Mouse (Mus musculus): ENCODE results near the gene Map4k4. TPM values are rescaled to one million over a fixed set of nuclear protein-coding genes. Genes with fewer than 3 reads are reported as not detected.
A peak's percentile ranks its signal among the peaks of the same experiment; 100 is the strongest.

Map4k4 gene
- total RNA-seq, 2 experiments from 2014 or later: 108 to 109 TPM

GRCm38 (mm10) chr1:39963821-39964220, 63.1 kb downstream of the Map4k4 start:
- no peak for DNase-seq

GRCm38 (mm10) chr1:39964427-39964826, 63.7 kb downstream of the Map4k4 start:
- no peak for DNase-seq

- no peak for DNase-seq
These were observed 64.7 kb downstream of the Map4k4 start for GRCm38 (mm10) chr1:39965461-39965860.

GRCm38 (mm10) chr1:39968999-39969398, 68.3 kb downstream of the Map4k4 start:
- DNase-seq: no peak

GRCm38 (mm10) chr1:39969771-39970406, 69.2 kb downstream of the Map4k4 start:
- no peak for DNase-seq

GRCm38 (mm10) chr1:39972411-39972810, 71.7 kb downstream of the Map4k4 start:
- DNase-seq: no peak

GRCm38 (mm10) chr1:39973911-39974310, 73.2 kb downstream of the Map4k4 start:
- no peak for DNase-seq

GRCm38 (mm10) chr1:39975005-39975404, 74.3 kb downstream of the Map4k4 start:
- DNase-seq: no peak

- DNase-seq: no peak
These were observed 75.4 kb downstream of the Map4k4 start for GRCm38 (mm10) chr1:39976107-39976506.

GRCm38 (mm10) chr1:39976847-39977744, 76.4 kb downstream of the Map4k4 start:
- DNase-seq: no peak

GRCm38 (mm10) chr1:39978781-39979486, 78.2 kb downstream of the Map4k4 start:
- DNase-seq: no peak

- DNase-seq: no peak
These were observed 79.9 kb downstream of the Map4k4 start for GRCm38 (mm10) chr1:39980314-39981290.

- peak; percentile 63 to 75 for DNase-seq
These were observed 81.3 kb downstream of the Map4k4 start for GRCm38 (mm10) chr1:39981970-39982369.

- DNase-seq: peak in 1 of 2 experiments; percentile 34
These were observed 82.2 kb downstream of the Map4k4 start for GRCm38 (mm10) chr1:39982727-39983487.

- no peak for DNase-seq
These were observed 83.6 kb downstream of the Map4k4 start for GRCm38 (mm10) chr1:39984331-39984730.

GRCm38 (mm10) chr1:39986820-39987219, 86.1 kb downstream of the Map4k4 start:
- no peak for DNase-seq

- no peak for DNase-seq
These were observed 88.1 kb downstream of the Map4k4 start for GRCm38 (mm10) chr1:39988841-39989240.

GRCm38 (mm10) chr1:39990041-39990440, 89.3 kb downstream of the Map4k4 start:
- DNase-seq: no peak

GRCm38 (mm10) chr1:39993921-39994320, 93.2 kb downstream of the Map4k4 start:
- no peak for DNase-seq

- DNase-seq: no peak
These were observed 94.9 kb downstream of the Map4k4 start for GRCm38 (mm10) chr1:39995593-39995992.

- no peak for DNase-seq
These were observed 99.8 kb downstream of the Map4k4 start for GRCm38 (mm10) chr1:40000476-40000875.

All from heart, adult 18-20 months (tissue).